Mouse (Mus musculus): ENCODE data around the gene Nat8f1.
"Not testable (repeated sequence)": the region's sequence is repeated elsewhere in the genome, so short reads cannot be mapped to it uniquely, and the experiment has no call there.

Nat8f1 gene

DNA sequence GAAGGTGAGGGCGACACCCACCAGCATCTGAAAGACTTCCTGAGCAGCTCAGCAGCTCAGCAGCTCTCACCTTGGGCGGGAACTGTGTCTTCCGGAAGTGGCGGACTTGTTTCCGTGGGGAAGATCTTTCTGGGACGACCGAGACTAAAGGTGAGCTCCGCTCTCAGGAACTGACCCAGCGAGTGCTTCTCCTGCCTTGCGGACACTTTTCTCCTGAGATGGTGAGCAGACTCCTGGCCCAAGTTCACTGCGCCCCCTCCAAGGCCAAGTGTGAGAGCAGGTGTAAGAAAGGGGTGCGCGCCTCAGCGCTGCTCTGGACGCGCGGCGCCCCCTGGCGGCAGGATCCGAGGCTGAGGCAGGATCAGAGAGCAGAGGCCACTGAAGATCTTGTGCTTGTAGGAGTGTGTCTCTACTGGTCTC, 10.8 kb downstream of the Nat8f1 start, which contains the start of gene Nat8f4:
Gene Nat8f4, minus strand, starts transcription at position 243 of the 420 bp plus-strand sequence.
- DNase-seq = peak; percentile 86

DNA sequence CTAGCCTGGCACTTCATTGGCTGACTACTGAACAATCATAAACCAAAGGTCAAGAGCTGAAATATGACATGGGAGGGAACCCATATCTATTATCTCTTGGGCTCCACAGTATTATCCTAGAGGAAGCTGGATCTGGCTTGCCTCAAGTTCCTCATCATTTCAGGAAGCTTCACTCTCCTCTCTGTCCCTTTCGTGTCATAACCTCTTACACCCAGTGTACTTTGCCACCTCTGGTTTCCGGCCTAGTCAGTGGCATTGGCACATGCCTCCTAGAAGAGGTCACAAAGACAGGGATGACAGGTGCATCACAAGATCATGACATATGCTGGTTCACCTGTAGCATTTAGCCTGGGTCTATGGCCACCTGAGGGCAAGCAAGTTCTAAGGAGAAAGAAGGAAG, 13.2 kb downstream of the Nat8f1 start:
- DNase-seq = no peak

DNA sequence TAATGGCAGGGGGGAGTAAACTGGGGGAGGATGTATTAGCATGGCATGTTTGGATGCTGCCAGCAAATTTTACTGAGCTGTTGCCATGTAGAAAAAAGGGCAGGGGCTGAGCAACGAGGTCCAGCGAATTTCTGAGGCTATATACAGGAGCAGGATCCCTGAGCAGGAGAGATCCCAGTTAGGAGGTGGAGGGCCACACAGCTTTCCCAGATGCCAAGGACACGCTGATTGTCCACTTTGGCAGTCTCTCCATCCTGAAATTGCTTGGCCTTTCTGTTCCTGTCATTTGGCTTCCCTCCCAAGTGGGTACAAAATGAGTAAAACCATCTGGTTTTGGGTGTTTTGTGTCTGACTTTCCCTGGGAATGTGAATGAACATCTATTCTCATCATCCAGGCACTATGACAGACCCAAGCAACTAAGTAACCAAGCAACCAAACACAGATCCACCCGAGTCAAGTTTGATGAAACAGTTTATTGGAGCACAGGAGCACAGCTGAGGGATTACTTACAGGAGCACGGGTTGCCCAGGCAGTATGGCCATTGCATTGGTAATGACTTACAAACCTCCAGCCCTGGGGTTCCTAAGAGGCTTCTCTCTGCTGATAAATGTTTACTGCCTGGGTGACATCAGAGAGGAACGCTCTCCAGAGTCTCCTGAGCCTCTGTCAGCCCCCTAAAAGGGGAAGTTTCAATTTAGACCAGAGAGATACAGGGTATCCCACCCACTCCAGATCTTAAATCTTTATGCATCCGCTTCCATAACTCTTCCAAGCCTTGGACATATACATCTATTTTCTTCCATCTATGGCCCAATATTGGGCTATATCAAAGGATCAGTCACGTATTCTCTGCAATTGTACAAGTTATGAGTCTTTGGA, 16.7 kb downstream of the Nat8f1 start:
- not testable (repeated sequence) for DNase-seq

DNA sequence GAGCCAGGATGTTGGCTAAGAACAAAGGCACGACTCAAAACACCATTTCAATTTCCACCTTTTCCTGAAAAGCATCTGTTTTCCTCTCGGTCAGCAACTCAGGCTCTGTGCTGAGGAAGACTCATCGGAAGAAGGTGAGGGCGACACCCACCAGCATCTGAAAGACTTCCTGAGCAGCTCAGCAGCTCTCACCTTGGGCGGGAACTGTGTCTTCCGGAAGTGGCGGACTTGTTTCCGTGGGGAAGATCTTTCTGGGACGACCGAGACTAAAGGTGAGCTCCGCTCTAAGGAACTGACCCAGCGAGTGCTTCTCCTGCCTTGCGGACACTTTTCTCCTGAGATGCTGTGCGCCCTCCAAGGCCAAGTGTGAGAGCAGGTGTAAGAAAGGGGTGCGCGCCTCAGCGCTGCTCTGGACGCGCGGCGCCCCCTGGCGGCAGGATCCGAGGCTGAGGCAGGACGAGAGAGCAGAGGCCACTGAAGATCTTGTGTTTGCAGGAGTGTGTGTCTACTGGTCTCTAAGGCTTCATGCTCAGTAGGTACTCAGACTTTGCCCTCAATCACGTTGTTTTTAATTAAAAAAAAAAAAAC, 20.3 kb downstream of the Nat8f1 start:
- DNase-seq = peak; percentile 47

DNA sequence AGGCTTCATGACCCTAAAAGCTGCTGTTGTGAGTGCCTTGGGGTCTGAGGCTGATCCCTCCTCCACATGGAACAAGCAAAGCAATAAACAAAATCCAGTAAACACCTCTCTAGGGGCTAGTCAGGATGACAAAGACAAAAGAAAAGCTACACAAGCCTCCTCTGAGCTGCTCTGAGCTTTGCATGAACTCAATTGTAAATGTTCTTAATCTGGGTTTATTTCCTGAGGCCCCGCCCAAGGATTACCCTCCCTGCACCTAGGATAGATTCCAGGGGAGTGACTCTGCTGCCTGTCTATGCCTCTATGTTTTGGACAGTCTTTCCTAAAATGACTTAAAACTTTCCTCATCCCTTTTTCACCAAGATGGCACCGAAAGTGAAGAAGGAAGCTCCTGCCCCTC, 26.5 kb downstream of the Nat8f1 start:
- no peak for DNase-seq

DNA sequence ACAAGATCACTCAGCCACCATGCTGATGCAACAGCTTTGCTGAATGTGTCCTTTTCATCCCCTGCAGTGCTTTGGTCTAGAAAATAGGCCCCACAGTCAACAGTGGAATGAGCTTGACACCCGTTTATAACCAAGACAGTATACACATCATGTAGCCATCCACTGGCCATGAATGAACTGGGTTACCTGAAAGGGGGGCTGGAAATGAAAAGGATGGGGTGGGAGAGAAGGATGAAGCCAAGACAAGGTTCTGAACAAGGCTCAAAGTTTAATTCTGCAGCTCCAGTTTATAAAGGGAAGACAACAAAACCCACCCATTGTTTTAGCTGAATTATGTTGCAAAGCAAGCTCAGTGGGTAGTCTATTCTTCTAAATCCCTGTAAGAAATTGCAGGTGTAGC, 31.2 kb downstream of the Nat8f1 start:
- DNase-seq = no peak

DNA sequence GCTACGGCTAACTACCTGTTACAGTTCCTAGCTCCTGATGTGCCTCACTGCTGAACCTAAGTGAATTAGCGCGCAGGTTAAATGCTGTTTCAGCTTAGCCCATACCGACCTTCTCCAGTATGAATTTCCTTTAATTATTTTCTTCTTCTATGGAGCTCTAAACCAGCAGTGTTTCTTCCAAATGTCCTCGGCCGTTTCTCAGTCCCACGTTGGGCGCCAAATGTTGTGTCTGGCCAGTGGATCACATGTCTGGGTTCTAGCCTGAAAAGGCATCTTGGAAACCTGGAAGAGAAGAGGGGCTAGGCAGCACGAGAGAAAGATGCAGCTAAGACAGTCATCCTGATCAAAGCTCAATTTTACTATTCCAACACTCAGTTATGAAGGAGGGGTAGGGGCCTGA, 32.2 kb downstream of the Nat8f1 start:
- DNase-seq = not testable (repeated sequence)

DNA sequence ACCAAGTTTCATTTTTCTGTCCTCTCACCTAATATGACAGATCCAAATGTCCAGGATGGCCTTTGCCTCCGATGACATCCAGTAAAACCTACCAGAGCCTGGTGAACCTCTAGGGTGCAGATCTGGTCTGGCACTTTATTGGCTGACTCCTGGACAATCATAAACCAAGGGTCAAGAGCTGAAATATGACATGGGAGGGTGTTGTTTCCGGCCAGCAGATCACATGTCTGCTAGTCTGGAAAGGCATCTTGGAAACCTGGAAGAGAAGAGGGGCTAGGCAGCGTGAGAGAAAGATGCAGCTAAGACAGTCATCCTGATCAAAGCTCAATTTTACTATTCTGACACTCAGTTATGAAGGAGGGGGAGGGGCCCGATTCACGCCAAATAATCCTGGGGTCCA, 46.5 kb downstream of the Nat8f1 start, which contains the start of gene Nat8f2:
Gene Nat8f2, minus strand, starts transcription at position 153 of the 400 bp plus-strand sequence.
- DNase-seq = not testable (repeated sequence)

DNA sequence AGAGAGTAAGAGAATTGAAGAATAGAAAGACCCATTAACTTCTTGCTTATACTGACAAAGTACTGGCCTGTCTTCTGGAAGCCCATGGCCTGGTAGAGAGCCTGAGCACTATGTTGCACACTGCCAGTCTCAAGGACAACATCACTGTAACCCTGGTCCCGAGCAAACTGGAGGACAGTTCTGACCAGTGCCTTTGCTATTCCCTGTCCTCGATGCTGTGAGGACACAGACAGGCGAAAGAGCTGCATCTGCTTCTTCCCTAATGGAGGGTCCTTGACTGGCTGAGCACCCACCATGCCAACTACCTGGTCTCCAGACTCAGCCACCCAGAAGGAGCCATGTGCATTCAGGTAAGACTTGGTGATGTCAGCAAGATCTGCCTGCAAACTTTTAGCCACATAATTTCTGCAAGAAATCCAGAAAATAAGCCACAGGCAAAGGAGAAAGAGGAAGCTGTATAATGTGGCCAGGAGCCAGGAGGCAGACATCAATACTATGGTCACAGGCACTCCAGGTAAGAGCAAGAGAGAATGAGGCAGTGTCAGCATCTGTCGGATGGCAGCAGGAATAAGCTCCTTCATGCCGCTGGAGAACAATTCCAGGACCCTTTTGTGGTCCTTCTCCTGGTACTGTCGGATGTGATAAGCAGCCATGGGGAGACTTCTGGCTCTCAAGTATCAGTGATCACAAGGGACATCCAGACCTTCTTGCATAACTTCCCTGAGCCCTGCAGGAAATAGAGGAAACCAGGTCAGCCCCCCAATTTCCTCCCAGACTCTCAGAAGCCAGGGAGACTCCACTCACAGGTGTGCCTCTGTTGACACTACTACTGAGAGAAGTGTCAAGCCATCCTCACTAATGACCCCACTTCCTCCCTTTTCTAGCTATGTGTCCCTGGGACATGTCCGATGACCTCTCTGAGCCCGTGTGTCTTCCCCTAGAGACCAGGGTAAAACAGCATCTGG, 47.5 kb downstream of the Nat8f1 start:
- no peak for DNase-seq

DNA sequence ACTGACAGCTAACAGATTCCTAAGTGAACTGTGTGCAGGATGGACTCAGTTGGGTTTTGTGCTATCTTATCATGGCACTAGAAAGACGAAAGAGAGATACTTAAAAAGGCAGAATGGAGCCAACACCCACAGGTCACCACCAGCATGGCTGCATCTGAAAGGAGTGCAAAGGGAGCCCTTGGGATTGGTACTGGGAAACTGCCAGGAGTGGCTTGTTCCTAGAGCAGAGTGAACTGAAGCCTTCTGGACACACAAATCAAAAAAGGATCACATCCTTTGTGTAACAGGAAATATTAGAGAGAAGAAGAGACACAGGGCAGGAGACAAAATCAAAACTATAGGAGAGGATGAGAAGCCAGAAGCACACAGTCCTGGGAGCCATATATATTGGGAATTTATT, 48.5 kb downstream of the Nat8f1 start:
- DNase-seq = not testable (repeated sequence)

DNA sequence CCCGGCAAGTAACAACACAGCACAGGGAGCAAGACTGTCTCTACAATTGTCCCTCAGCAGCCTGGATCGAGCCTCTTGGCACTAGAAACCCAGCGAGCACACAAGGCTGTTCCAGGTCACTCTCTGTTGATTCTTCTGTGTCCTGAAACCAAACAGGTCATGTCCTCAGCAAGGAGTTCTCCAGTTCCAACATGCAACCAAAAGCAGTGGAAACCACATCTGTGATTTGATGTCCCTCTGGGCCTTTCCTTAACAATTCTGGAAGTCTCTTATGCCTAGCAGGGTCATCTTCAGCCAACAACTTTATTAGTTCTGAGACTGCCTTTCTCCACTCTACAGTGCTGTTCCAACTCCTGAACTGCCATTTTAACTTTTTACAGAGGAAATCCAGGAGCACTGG, 49.3 kb downstream of the Nat8f1 start:
- not testable (repeated sequence) for DNase-seq

DNA sequence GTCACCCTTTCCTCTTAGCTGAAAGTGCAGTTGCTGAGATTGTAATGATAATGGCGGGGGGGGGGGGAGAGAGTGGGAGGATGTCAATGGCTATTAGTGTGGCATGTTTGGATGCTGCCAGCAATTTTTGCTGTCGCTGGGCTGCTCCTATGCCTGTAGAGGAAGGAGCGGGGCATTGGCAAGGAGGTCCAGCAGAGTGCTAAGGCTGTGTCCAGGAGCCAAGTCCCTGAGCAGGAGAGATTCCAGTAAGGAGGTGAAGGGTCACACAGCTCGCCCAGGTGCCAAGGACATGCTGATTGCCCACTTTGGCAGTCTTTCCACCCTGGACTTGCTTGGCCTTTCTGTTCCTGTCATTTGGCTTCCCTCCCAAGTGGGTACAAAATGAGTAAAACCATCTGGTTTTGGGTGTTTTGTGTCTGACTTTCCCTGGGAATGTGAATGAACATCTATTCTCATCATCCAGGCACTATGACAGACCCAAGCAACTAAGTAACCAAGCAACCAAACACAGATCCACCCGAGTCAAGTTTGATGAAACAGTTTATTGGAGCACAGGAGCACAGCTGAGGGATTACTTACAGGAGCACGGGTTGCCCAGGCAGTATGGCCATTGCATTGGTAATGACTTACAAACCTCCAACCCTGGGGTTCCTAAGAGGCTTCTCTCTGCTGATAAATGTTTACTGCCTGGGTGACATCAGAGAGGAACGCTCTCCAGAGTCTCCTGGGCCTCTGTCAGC, 50.4 kb downstream of the Nat8f1 start:
- DNase-seq = peak; percentile 14

DNA sequence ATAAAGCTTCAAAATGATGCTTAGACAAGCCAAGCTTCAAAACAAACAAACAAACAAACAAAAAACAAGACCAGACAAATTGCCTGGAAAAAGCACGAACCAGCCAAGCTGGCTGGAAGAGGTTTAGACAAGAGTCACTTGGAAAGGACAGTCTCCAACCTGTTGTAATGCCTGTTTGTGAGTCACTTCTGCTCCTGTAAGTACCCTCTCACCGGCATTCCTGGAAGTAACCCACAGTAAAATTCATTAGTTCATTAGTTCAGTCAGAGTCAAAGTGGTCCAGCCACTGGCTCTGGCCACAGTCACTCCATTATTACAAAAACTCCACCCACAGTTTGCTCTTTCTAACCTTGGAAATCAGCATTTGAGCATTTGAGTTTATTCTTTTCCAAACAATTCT, 51.6 kb downstream of the Nat8f1 start:
- DNase-seq = no peak

DNA sequence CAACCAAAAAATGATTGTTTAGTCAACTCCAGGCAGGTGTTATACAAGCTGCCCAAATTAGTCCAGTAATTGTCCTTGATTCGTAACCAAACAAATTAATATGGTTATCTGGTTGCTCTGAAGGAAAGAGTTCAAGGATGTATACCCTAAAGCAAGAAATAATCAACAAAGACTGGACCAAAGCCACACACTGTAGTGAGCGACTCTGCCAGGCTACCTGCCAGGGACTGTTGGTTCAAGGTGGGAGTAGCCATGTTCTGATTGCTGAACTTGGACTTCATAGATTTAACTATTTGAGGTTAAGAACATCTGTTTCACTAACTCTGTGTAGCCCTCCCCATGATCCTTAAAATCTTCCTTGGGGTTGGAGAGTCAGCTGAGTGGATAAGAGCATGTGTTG, 52.4 kb downstream of the Nat8f1 start:
- DNase-seq = no peak

DNA sequence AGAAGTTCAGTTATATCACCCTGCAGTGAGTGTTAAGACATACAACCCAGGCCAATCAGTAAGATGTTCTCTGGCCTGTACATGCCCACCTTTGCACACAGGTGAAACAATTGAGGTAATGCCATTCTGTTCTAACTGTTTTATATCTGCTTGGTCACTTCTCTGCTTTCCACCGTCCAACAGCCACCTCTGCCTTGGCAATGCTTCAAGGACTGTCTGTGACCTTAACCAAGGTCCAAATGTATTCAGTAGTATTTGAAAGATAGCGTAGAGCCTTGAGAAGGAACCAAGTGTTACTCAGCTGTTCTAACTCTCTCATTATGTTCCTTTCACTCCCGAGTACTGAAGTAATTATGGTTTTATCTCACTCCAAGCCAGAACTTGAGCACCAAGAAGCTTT, 52.9 kb downstream of the Nat8f1 start:
- DNase-seq = no peak

DNA sequence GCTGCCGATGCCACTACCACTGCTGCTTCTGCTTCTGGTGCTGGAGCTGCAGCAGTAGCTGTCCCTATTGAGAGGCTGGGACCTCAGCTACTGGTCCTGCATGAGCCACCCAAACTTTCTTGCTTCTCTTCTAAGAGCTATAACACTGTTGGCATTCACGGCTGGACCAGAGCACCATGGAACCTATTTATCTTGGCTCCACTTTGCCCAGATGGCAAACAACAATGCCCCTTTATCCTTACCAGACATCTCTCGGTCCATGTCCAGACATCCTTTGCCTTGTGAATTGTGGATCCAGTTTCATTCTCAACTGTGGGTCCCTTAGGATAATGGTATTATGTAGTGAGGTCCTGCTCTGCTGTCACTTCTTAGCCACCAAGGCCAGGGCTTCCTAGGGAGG, 54.2 kb downstream of the Nat8f1 start:
- DNase-seq = no peak

Data from cerebellum, adult 9-10 months (tissue).